Mouse (Mus musculus) v-Abl transformed pro-B cells (cell line): Measurements from ENCODE around the gene Ltbp3.

Experiments
- in situ Hi-C, 2 experiments: fragments of 400-800 bp; cut with MboI; formaldehyde crosslinking; loops; one replicate each; pipeline ENCODE4 v1.15.1; 2025; ENCODE audit not compliant: unreplicated experiment in 2 of 2

The Ltbp3 gene

GRCm38 (mm10) chr19:5749476-5749875 is 8.8 kb downstream of the Ltbp3 start:
- in situ Hi-C loops: no loop called here

- in situ Hi-C loops: no loop called here
These were observed 10.2 kb downstream of the Ltbp3 start for GRCm38 (mm10) chr19:5750951-5751350.

GRCm38 (mm10) chr19:5751742-5752141 is 11.0 kb downstream of the Ltbp3 start:
- in situ Hi-C loops: no loop called here

GRCm38 (mm10) chr19:5756321-5756985 is 15.7 kb downstream of the Ltbp3 start:
- in situ Hi-C loops: no loop called here

GRCm38 (mm10) chr19:5756991-5757636 is 16.4 kb downstream of the Ltbp3 start:
- in situ Hi-C loops: no loop called here

- in situ Hi-C loops: no loop called here
These were observed 18.2 kb downstream of the Ltbp3 start for GRCm38 (mm10) chr19:5758878-5759403.

- in situ Hi-C loops: no loop called here
These were observed 22.5 kb downstream of the Ltbp3 start for GRCm38 (mm10) chr19:5763163-5763562.

GRCm38 (mm10) chr19:5767271-5767670 is 26.6 kb downstream of the Ltbp3 start:
- in situ Hi-C loops: no loop called here

GRCm38 (mm10) chr19:5770311-5770710 is 29.6 kb downstream of the Ltbp3 start:
- in situ Hi-C loops: loop anchor here (5.0 to 10.0 kb wide), 2 partner anchors 38 to 66 kb away; partner anchors contain the start of gene Kcnk7 (in 1 of the 2)

- in situ Hi-C loops: loop anchor here (5.0 to 10.0 kb wide), 2 partner anchors 39 to 66 kb away; partner anchors contain the start of gene Kcnk7 (in 1 of the 2)
These were observed 30.5 kb downstream of the Ltbp3 start, which contains the start of gene Scyl1 for GRCm38 (mm10) chr19:5770925-5771860. TSS of gene Scyl1 (minus strand) at chr19:5771419.

- in situ Hi-C loops: loop anchor here in 1 of 2 experiments (10.0 kb wide), 1 partner anchor 73 kb away; the partner anchor contains the start of gene Kcnk7
These were observed 36.8 kb downstream of the Ltbp3 start for GRCm38 (mm10) chr19:5777387-5778032.

GRCm38 (mm10) chr19:5778312-5778711 is 37.6 kb downstream of the Ltbp3 start:
- in situ Hi-C loops: loop anchor here in 1 of 2 experiments (10.0 kb wide), 1 partner anchor 74 kb away; the partner anchor contains the start of gene Kcnk7

- in situ Hi-C loops: loop anchor here (5.0 kb wide), 1 partner anchor 248 kb away; no protein-coding TSS in a partner anchor
These were observed 39.5 kb downstream of the Ltbp3 start for GRCm38 (mm10) chr19:5780203-5780602.

- in situ Hi-C loops: loop anchor here (5.0 kb wide), 1 partner anchor 249 kb away; no protein-coding TSS in a partner anchor
These were observed 40.8 kb downstream of the Ltbp3 start for GRCm38 (mm10) chr19:5781532-5781931.

- in situ Hi-C loops: loop anchor here (5.0 kb wide), 1 partner anchor 250 kb away; no protein-coding TSS in a partner anchor
These were observed 41.4 kb downstream of the Ltbp3 start for GRCm38 (mm10) chr19:5782121-5782520.

- in situ Hi-C loops: loop anchor here (5.0 kb wide), 2 partner anchors 172 to 253 kb away; no protein-coding TSS in a partner anchor
These were observed 44.4 kb downstream of the Ltbp3 start for GRCm38 (mm10) chr19:5784958-5785577.

- in situ Hi-C loops: loop anchor here in 1 of 2 experiments (5.0 kb wide), 1 partner anchor 171 kb away; no protein-coding TSS in a partner anchor
These were observed 45.9 kb downstream of the Ltbp3 start for GRCm38 (mm10) chr19:5786441-5787114.

- in situ Hi-C loops: loop anchor here in 1 of 2 experiments (5.0 kb wide), 1 partner anchor 170 kb away; no protein-coding TSS in a partner anchor
These were observed 46.5 kb downstream of the Ltbp3 start for GRCm38 (mm10) chr19:5787128-5787635.
